8 mouse cellular contexts compared by ENCODE assay signal in the genomic region with DNA sequence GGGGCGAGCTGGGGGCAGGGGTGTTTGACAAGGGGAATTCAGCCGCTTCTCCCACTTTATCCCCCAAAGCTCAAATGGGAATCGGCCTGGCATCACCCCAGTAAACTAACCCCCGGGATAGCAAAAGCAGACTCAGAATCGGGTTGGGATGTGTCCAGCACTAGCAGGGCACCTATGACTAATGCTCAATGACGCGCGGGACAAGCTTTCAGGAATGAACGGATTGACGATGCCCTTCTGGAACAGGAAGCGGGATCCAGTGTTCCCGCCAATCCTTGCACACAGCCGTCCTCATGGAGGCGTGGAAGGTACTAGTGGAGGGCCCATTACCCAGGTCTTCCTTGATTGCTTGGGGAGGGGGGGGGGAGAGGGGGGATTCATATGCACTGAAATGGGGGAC. TPM values are rescaled to one million over a fixed set of nuclear protein-coding genes. Genes with fewer than 3 reads are reported as not detected.
DNase-seq lines count a peak whose midpoint lies in the region; ATAC-seq and TF ChIP-seq lines count a peak whose summit lies in the region.

No protein-coding gene starts in this region.

- H3K9me3 ChIP-seq in embryonic facial prominence, embryonic 15.5 days (replicated peaks): no peaks in the 10 kb centered on the region
- H3K9me3 ChIP-seq in hindbrain, postnatal 0 days (ENCODE audit: low read length): no peaks in the 10 kb centered on the region
- H3K9me3 ChIP-seq in liver, embryonic 14.5 days (ENCODE audit: control insufficient read depth, low read length): no peaks in the 10 kb centered on the region
- H3K9me3 ChIP-seq in neural tube, embryonic 15.5 days (replicated peaks): no peaks in the 10 kb centered on the region

- no peak for TF ChIP-seq CTCF in layer of hippocampus, adult 2 months (conservative IDR thresholded peaks at IDR 0.05)
- no peak for TF ChIP-seq CTCF in hindbrain, postnatal 0 days (IDR thresholded peaks at IDR 0.05; ENCODE audit: low read depth)
- no peak for TF ChIP-seq CTCF in liver, embryonic 14.5 days (IDR thresholded peaks at IDR 0.05; ENCODE audit: low read depth)

- no peaks in the 10 kb centered on the region for H3K27me3 ChIP-seq in embryonic facial prominence, embryonic 15.5 days
- no peaks in the 10 kb centered on the region for H3K27me3 ChIP-seq in hindbrain, postnatal 0 days (ENCODE audit: insufficient read depth, low read length)
- H3K27me3 ChIP-seq in liver, embryonic 14.5 days (ENCODE audit: control insufficient read depth, insufficient read depth, low read length): no peaks in the 10 kb centered on the region
- no peaks in the 10 kb centered on the region for H3K27me3 ChIP-seq in neural tube, embryonic 15.5 days (replicated peaks)

- 5% methylated on average over 14 of the region's 14 CpGs for WGBS in embryonic facial prominence, embryonic 15.5 days
- 17% methylated on average over 14 of the region's 14 CpGs for WGBS in hindbrain, postnatal 0 days
- 11% methylated on average over 14 of the region's 14 CpGs for WGBS in liver, embryonic 14.5 days (ENCODE audit: insufficient replicate concordance)
- WGBS in neural tube, embryonic 15.5 days: 10% methylated on average over 14 of the region's 14 CpGs

- peaks cover 22% of the 10 kb centered on the region for H3K4me1 ChIP-seq in embryonic facial prominence, embryonic 15.5 days
- peaks cover 8% of the 10 kb centered on the region; the same call in 1 of the 2 replicates for H3K4me1 ChIP-seq in hindbrain, postnatal 0 days (ENCODE audit: insufficient read depth, low read length)
- H3K4me1 ChIP-seq in liver, embryonic 14.5 days (replicated peaks; ENCODE audit: control insufficient read depth in 2 of 2, insufficient read depth in 2 of 2, low read length in 1 of 2): peaks cover 12 to 33% of the 10 kb centered on the region in 2 experiments; a peak in 3 of 4 replicates
- peaks cover 30% of the 10 kb centered on the region for H3K4me1 ChIP-seq in neural tube, embryonic 15.5 days

- ATAC-seq in embryonic facial prominence, embryonic 15.5 days (ENCODE audit: insufficient number of reproducible peaks, low FRiP score, low TSS enrichment, low read depth): no peak
- no peak for ATAC-seq in hindbrain, postnatal 0 days
- no peak for ATAC-seq in liver, embryonic 14.5 days (ENCODE audit: insufficient read depth)
- ATAC-seq in neural tube, embryonic 15.5 days (ENCODE audit: low FRiP score): no peak
- no peak for ATAC-seq in inflammation-experienced regulatory T-cells, adult 6 months

- no peaks in the 10 kb centered on the region; the same call in 1 of the 2 replicates for H3K36me3 ChIP-seq in embryonic facial prominence, embryonic 15.5 days
- H3K36me3 ChIP-seq in hindbrain, postnatal 0 days (ENCODE audit: insufficient read depth, low read length): no peaks in the 10 kb centered on the region
- peaks cover 4% of the 10 kb centered on the region for H3K36me3 ChIP-seq in liver, embryonic 14.5 days (replicated peaks; ENCODE audit: control insufficient read depth, insufficient read depth, low read depth)
- H3K36me3 ChIP-seq in neural tube, embryonic 15.5 days: no peaks in the 10 kb centered on the region

- no peak for TF ChIP-seq EP300 in liver, embryonic 14.5 days (IDR thresholded peaks at IDR 0.05; ENCODE audit: low read depth)

- H3K9ac ChIP-seq in embryonic facial prominence, embryonic 15.5 days: peak overlapping the region; percentile 73
- H3K9ac ChIP-seq in hindbrain, postnatal 0 days (replicated peaks; ENCODE audit: low read length): peak overlapping the region; percentile 69
- H3K9ac ChIP-seq in liver, embryonic 14.5 days (replicated peaks): peak overlapping the region; percentile 95
- H3K9ac ChIP-seq in neural tube, embryonic 15.5 days (replicated peaks): peak overlapping the region; percentile 78

- DNase-seq in layer of hippocampus, adult 2 months (ENCODE audit: low spot score in 2 of 2): no peak
- DNase-seq in layer of hippocampus, adult 9-10 months (ENCODE audit: low spot score): no peak
- peak; percentile 80 for DNase-seq in adrenal gland, adult 8-10 months
- DNase-seq in hindbrain, postnatal 0 days (ENCODE audit: low spot score): peak; percentile 23
- no peak for DNase-seq in liver, embryonic 14.5 days (ENCODE audit: low read depth in 3 of 3, low spot score in 3 of 3)

- peak overlapping the region; percentile 62 for H3K4me3 ChIP-seq in layer of hippocampus, adult 2 months
- H3K4me3 ChIP-seq in embryonic facial prominence, embryonic 15.5 days (replicated peaks): peak overlapping the region; percentile 93
- peak overlapping the region; percentile 77 for H3K4me3 ChIP-seq in hindbrain, postnatal 0 days (ENCODE audit: low read length)
- H3K4me3 ChIP-seq in liver, embryonic 14.5 days (ENCODE audit: insufficient read depth in 1 of 2, low read depth in 2 of 2, low read length in 2 of 2): peak overlapping the region; percentile 86 to 91
- peak overlapping the region; percentile 92 for H3K4me3 ChIP-seq in neural tube, embryonic 15.5 days (replicated peaks)

- peak overlapping the region; percentile 91; the same call in 1 of the 2 replicates for H3K27ac ChIP-seq in layer of hippocampus, adult 2 months
- peak overlapping the region; percentile 95 for H3K27ac ChIP-seq in embryonic facial prominence, embryonic 15.5 days (replicated peaks)
- H3K27ac ChIP-seq in hindbrain, postnatal 0 days: peak overlapping the region; percentile 89; the same call in 1 of the 2 replicates
- peak overlapping the region; percentile 26 for H3K27ac ChIP-seq in liver, embryonic 14.5 days
- peak overlapping the region; percentile 94 for H3K27ac ChIP-seq in neural tube, embryonic 15.5 days (replicated peaks)

- peak overlapping the region; percentile 77 for H3K4me2 ChIP-seq in embryonic facial prominence, embryonic 15.5 days (replicated peaks)
- H3K4me2 ChIP-seq in hindbrain, postnatal 0 days (ENCODE audit: low read depth, low read length): peak overlapping the region; percentile 82
- H3K4me2 ChIP-seq in liver, embryonic 14.5 days (ENCODE audit: low read depth): peak overlapping the region; percentile 89
- H3K4me2 ChIP-seq in neural tube, embryonic 15.5 days: peak overlapping the region; percentile 87

RNA-seq across cellular contexts. Expression of a gene that starts 8.2 kb away (rescaled TPM):
- total RNA-seq in layer of hippocampus, adult 2 months (2021): 10 to 100 TPM; 34.5 to 36.2 TPM
- 10 to 100 TPM; 39.6 to 63.8 (median 47.8) TPM for total RNA-seq in adrenal gland, adult 8-10 months (2022)
- 77.2 and 78.4 TPM in 2 replicates for polyA plus RNA-seq in embryonic facial prominence, embryonic 15.5 days (2015; fragmentation: Nextera tagmentation; extraction: Ambion mirVana)
- 78.2 and 86.5 TPM in 2 replicates for total RNA-seq in hindbrain, postnatal 0 days (2014; rRNA removed)
- 36.1 and 36.2 TPM in 2 replicates for polyA plus RNA-seq in hindbrain, postnatal 0 days (2015; fragmentation: Nextera tagmentation; extraction: Ambion mirVana)
- 47.6 and 55.9 TPM in 2 replicates for polyA plus RNA-seq in liver, embryonic 14.5 days (2012; rRNA removed)
- polyA plus RNA-seq in liver, embryonic 14.5 days (2014; fragmentation: Nextera tagmentation; extraction: Ambion mirVana): 43.1 and 48.6 TPM in 2 replicates
- polyA plus RNA-seq in neural tube, embryonic 15.5 days (2015; fragmentation: Nextera tagmentation; extraction: Ambion mirVana): 51.6 and 60.8 TPM in 2 replicates
- polyA plus RNA-seq in inflammation-experienced regulatory T-cells, adult 6 months (2017; shearing (Covaris generic)): 10 to 100 TPM; 41.0 to 78.9 (median 43.9) TPM

RNA-seq across cellular contexts. Expression of a gene that starts 25.1 kb away (rescaled TPM):
- total RNA-seq in layer of hippocampus, adult 2 months (2021): 1 to 10 TPM; 1.1 to 1.6 TPM
- total RNA-seq in adrenal gland, adult 8-10 months (2022): 10 to 100 TPM; 18.8 to 36.9 (median 26.6) TPM
- 61.8 and 68.5 TPM in 2 replicates for polyA plus RNA-seq in embryonic facial prominence, embryonic 15.5 days (2015; fragmentation: Nextera tagmentation; extraction: Ambion mirVana)
- total RNA-seq in hindbrain, postnatal 0 days (2014; rRNA removed): 3.4 and 6.0 TPM in 2 replicates
- polyA plus RNA-seq in hindbrain, postnatal 0 days (2015; fragmentation: Nextera tagmentation; extraction: Ambion mirVana): 6.9 and 8.5 TPM in 2 replicates
- 1.2 and 1.3 TPM in 2 replicates for polyA plus RNA-seq in liver, embryonic 14.5 days (2012; rRNA removed)
- polyA plus RNA-seq in liver, embryonic 14.5 days (2014; fragmentation: Nextera tagmentation; extraction: Ambion mirVana): 2.3 and 3.0 TPM in 2 replicates
- polyA plus RNA-seq in neural tube, embryonic 15.5 days (2015; fragmentation: Nextera tagmentation; extraction: Ambion mirVana): 8.8 and 17.9 TPM in 2 replicates
- polyA plus RNA-seq in inflammation-experienced regulatory T-cells, adult 6 months (2017; shearing (Covaris generic)): 1 to 10 TPM; 5.1 to 6.4 (median 5.9) TPM

RNA-seq across cellular contexts. Expression of a gene that starts 51.1 kb away (rescaled TPM):
- 10 to 100 TPM; 63.8 to 64.6 TPM for total RNA-seq in layer of hippocampus, adult 2 months (2021)
- total RNA-seq in adrenal gland, adult 8-10 months (2022): 100 to 1,000 TPM; 124 to 131 (median 129) TPM
- polyA plus RNA-seq in embryonic facial prominence, embryonic 15.5 days (2015; fragmentation: Nextera tagmentation; extraction: Ambion mirVana): 122 and 126 TPM in 2 replicates
- total RNA-seq in hindbrain, postnatal 0 days (2014; rRNA removed): 104 and 107 TPM in 2 replicates
- polyA plus RNA-seq in hindbrain, postnatal 0 days (2015; fragmentation: Nextera tagmentation; extraction: Ambion mirVana): 117 and 124 TPM in 2 replicates
- polyA plus RNA-seq in liver, embryonic 14.5 days (2012; rRNA removed): 36.5 and 36.7 TPM in 2 replicates
- polyA plus RNA-seq in liver, embryonic 14.5 days (2014; fragmentation: Nextera tagmentation; extraction: Ambion mirVana): 61.3 and 67.7 TPM in 2 replicates
- 114 and 123 TPM in 2 replicates for polyA plus RNA-seq in neural tube, embryonic 15.5 days (2015; fragmentation: Nextera tagmentation; extraction: Ambion mirVana)
- polyA plus RNA-seq in inflammation-experienced regulatory T-cells, adult 6 months (2017; shearing (Covaris generic)): 100 to 1,000 TPM in 2 of 3 experiments, 10 to 100 TPM in 1; 95.6 to 122 (median 112) TPM

RNA-seq across cellular contexts. Expression of a gene that starts 53.0 kb away (rescaled TPM):
- total RNA-seq in layer of hippocampus, adult 2 months (2021): 100 to 1,000 TPM; 122 to 131 TPM
- total RNA-seq in adrenal gland, adult 8-10 months (2022): 100 to 1,000 TPM; 152 to 182 (median 170) TPM
- 305 and 312 TPM in 2 replicates for polyA plus RNA-seq in embryonic facial prominence, embryonic 15.5 days (2015; fragmentation: Nextera tagmentation; extraction: Ambion mirVana)
- total RNA-seq in hindbrain, postnatal 0 days (2014; rRNA removed): 76.1 and 79.5 TPM in 2 replicates
- 225 and 236 TPM in 2 replicates for polyA plus RNA-seq in hindbrain, postnatal 0 days (2015; fragmentation: Nextera tagmentation; extraction: Ambion mirVana)
- 74.2 and 104 TPM in 2 replicates for polyA plus RNA-seq in liver, embryonic 14.5 days (2012; rRNA removed)
- polyA plus RNA-seq in liver, embryonic 14.5 days (2014; fragmentation: Nextera tagmentation; extraction: Ambion mirVana): 170 and 181 TPM in 2 replicates
- polyA plus RNA-seq in neural tube, embryonic 15.5 days (2015; fragmentation: Nextera tagmentation; extraction: Ambion mirVana): 260 and 274 TPM in 2 replicates
- polyA plus RNA-seq in inflammation-experienced regulatory T-cells, adult 6 months (2017; shearing (Covaris generic)): 100 to 1,000 TPM; 159 to 219 (median 191) TPM

Comparison
In these comparisons a context has a peak if more than half of its experiments do, and no peak if none do; other contexts are left out.
1. DNase-seq: peak in adrenal gland, adult 8-10 months (single experiment) and hindbrain, postnatal 0 days (single experiment); none in layer of hippocampus, adult 2 months (0 of 2), layer of hippocampus, adult 9-10 months (single experiment) and liver, embryonic 14.5 days (0 of 3).
2. H3K27ac ChIP-seq: peak in every context shown above with its lines; median percentile 95 in embryonic facial prominence, embryonic 15.5 days; 94 in neural tube, embryonic 15.5 days; 91 in layer of hippocampus, adult 2 months; 89 in hindbrain, postnatal 0 days; 26 in liver, embryonic 14.5 days.
3. Peak in every context shown above with its lines, with median percentiles within 50 percentile points of each other: H3K4me3 ChIP-seq, H3K4me2 ChIP-seq and H3K9ac ChIP-seq.